Mouse (Mus musculus): ENCODE measurements at regions not wholly inside any gene's neighbourhood (a gene's known extent, or its start where the extent isn't known, plus 50 kb on each side); places are given as distances from the start of the nearest gene placed in this dataset.

DNA sequence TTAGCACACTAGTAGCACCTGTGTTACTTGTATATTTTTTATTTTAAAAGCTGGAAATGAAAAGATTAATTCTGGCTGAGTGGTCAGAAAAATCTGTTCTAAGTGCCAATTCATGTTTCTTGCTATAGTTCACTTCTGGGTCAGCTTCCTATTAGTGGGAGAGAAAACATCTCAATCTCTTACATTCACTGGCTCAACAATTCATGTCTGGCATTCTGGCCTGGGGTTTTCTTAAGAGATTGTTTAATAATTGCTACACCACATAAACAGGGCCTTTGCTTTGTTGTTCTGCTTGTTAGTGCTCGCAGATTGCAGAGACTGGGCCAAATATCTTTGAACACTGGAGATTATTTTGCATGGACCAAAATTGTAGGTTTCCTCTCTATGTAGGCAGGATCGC, 84.2 kb upstream of the Adamts5 start:
- no peak for DNase-seq (ENCODE audit: low spot score)

DNA sequence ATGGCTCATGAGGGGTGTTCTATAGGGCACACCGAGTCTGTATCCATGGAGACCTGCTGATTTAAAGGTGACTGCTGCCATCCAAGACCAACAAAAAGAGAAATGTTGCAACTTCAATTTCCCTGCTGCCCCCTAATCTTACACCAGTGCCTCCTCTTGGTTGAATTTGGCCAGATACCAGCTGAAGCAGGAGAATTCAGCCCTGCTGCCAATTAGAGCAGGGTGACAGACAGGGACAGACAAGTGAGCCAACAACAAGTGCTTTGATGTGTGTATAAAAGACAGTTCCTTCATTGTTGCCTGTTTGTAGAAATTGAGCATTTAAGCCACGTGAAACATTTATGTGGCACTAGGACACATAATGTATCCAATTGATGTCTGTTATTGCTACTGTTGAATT, 75.5 kb upstream of the Adamts5 start:
- no peak for DNase-seq (ENCODE audit: low spot score)

DNA sequence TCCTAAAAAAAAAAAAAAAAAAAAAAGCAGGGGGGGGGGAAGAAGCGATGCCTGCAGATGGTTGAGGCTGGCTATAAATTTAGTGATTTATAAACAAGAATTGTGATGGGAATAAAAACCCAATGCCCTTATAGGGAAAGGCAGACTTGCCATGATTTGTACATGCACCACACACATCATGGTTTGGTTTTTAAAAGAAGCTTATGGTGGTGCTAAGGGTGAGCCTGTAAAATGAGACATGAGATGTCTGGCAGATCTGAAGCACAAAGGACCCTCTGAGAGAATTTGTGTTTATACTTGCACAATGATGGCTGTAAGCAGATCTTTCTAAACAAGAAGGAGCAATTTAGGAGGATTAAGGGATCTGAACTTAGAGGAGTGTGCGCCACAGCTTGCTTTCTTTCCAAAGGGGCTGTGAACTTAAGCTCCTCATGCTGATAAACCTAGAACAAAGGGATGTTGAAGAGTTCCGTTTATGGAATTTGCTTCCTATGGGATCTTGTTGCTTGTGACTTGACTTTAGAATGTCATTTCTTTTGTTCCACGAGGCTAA, 65.3 kb upstream of the Adamts5 start:
- DNase-seq (ENCODE audit: low spot score), result no peak

DNA sequence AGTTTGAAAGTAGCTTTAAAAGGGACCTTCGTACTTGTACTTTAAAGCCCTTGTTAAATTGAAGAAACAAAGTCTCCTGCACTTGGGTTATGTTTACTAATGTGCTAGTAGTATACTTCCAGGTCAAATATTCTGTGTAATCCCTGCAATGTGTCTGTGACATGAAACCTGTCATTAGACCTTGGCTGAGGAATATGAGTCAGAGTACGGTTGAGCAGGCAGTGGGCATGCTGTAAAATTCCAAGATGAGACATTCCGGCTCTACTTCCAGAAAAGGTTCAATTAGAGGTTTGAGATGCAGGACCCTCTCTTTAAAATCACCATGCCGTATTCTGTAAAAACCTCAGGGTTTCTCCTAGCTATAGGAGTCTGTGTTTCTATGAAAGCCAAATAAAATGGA, 64.6 kb upstream of the Adamts5 start:
- DNase-seq (ENCODE audit: low spot score), result no peak

DNA sequence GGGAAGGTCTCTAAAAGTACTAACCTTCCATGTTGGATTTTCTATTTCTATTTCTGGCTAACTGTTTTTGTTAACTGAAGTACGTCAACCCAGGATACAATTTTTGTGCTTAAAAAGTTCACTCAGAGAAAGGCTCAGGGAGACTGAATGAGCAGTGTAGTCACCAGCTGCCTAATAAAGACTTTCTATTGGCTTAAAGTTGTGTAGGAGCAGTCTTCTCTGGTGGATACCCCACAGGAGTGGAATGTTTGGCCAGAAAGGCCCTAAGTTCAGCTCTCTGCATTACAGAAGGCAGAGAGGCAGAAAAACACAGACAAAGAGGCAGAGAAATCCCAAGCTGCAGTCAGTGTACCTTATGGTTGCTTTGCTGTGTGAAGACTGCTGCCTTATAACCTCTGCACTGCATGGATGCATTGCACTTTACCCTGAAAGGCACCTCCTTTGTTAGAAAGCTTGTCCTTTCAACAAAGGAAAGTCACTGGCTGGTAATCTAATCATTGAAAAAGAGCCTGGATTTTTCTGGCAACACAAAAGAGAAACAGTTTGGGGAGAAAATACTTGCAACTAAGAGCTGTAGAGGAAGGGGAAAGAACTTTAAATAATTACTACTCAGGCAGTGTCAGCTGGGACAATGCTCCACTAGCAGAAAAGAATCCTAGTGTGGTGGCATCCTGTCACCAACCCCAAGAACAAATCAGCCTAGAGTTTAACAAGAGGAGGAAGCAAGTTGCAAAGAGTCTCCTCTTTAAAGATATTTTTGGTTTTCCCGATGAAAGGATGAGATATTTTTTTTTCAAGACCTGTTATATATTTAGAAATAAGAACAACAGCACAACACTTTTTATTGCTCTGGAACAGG, 63.0 kb upstream of the Adamts5 start:
- no peak for DNase-seq (ENCODE audit: low spot score)

DNA sequence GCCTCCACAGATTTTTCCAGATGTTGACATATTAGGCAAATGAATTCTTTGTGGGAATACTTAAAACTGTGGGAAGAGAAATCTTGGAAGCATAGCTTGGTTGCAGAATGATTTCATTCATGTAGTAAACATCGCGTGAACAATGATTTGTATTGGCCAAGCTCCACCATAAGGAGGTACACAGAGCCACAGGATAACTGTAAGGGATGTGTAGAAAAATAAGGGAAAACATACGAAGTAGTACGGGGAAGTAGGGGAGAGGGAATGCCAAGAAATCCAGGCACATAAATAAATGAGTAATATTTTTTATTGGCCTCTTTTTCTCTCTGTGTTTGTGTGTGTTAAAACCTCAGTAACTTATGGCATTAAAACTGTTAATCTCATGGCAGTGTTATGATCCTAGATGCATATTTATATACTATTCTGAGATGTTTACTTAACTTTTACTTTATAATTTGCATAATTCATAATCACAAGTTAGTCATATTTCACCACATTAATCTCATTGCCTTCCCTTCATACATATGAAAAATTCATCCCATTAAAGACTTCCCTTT, 54.5 kb upstream of the Adamts5 start:
- DNase-seq (ENCODE audit: low spot score), result no peak

DNA sequence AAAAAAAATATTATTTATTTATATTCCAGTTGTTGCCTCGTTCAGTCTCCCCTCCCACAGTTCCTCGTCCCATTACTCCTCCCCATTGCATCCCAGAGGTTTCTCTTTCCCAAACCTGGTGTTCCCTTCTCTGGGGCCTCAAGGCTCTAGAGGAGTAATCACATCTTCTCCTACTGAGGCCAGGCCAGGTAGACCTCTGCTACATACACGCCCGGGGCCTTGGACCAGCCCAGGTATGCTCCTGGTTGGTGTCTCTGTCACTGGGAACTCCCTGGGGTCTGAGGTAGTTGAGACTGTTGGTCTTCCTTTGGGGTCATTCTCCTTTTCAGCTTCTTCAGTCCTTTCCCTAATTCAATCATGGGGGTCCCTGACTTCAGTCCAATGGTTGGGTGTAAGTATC, 50.0 kb upstream of the Adamts5 start:
- DNase-seq (ENCODE audit: low spot score), result no peak

All from ovary, postnatal 14 days (tissue).